Mouse (Mus musculus): ENCODE measurements around the gene Clint1. TPM values are rescaled to one million over a fixed set of nuclear protein-coding genes. Genes with fewer than 3 reads are reported as not detected.

Clint1 gene
- polyA plus RNA-seq, 1 experiment from 2014 or later: 104 TPM

- H3K9me3 ChIP-seq (ENCODE audit: low read length): no peaks in the 10 kb centered on the region
- no peaks in the 10 kb centered on the region for H3K27me3 ChIP-seq (ENCODE audit: insufficient read depth, low read length)
- H3K4me3 ChIP-seq (ENCODE audit: low read length): no peak overlapping the region
- H3K36me3 ChIP-seq (ENCODE audit: insufficient read depth, low read length): no peaks in the 10 kb centered on the region
- 79% methylated on average over 3 of the region's 3 CpGs for WGBS
- H3K9ac ChIP-seq (replicated peaks; ENCODE audit: low read length): no peak overlapping the region
- H3K4me1 ChIP-seq (ENCODE audit: insufficient read depth, low read length): peaks cover 3% of the 10 kb centered on the region; the same call in 1 of the 2 replicates
- ATAC-seq (ENCODE audit: low FRiP score, low TSS enrichment): no peak
- H3K27ac ChIP-seq (ENCODE audit: low read length): no peak overlapping the region
- H3K4me2 ChIP-seq (replicated peaks; ENCODE audit: low read depth, low read length): no peak overlapping the region
Observed at GRCm38 (mm10) chr11:45959598-45959997, 107.7 kb downstream of the Clint1 start.

GRCm38 (mm10) chr11:45960003-45960402 is 108.2 kb downstream of the Clint1 start:
- Histone ChIP-seq H3K4me3 (ENCODE audit: low read length) (no peak overlapping the region), H3K9ac (replicated peaks; ENCODE audit: low read length) (no peak overlapping the region), H3K27me3 (ENCODE audit: insufficient read depth, low read length) (no peaks in the 10 kb centered on the region), H3K4me1 (ENCODE audit: insufficient read depth, low read length) (no peaks in the 10 kb centered on the region), H3K36me3 (ENCODE audit: insufficient read depth, low read length) (no peaks in the 10 kb centered on the region), H3K4me2 (replicated peaks; ENCODE audit: low read depth, low read length) (no peak overlapping the region), H3K9me3 (ENCODE audit: low read length) (no peaks in the 10 kb centered on the region), H3K27ac (ENCODE audit: low read length) (no peak overlapping the region)
- ATAC-seq (ENCODE audit: low FRiP score, low TSS enrichment): no peak
- WGBS: 80% methylated on average over 5 of the region's 5 CpGs

Small RNAs within 50 kb of the gene (microRNA-seq; reads per million reads assigned to microRNA genes)
- not detected for gene Gm22751

Other genes with a start within 250 kb of the Clint1 start
- gene Lsm11, start 92.9 kb downstream of the Clint1 start, polyA plus RNA-seq (2015; fragmentation: Nextera tagmentation; extraction: Ambion mirVana): 3.9 and 4.3 TPM in 2 replicates
- gene Thg1l, start 103.4 kb downstream of the Clint1 start, polyA plus RNA-seq (2015; fragmentation: Nextera tagmentation; extraction: Ambion mirVana): 14.2 and 16.2 TPM in 2 replicates
- gene Sox30, start 128.3 kb downstream of the Clint1 start, polyA plus RNA-seq (2015; fragmentation: Nextera tagmentation; extraction: Ambion mirVana): 0.13 and 0.16 TPM in 2 replicates
- gene Gm12166, start 200.3 kb downstream of the Clint1 start, polyA plus RNA-seq (2015; fragmentation: Nextera tagmentation; extraction: Ambion mirVana): 3.4 and 11.5 TPM in 2 replicates
- 16.5 and 18.0 TPM in 2 replicates for gene Adam19, start 203.9 kb downstream of the Clint1 start, polyA plus RNA-seq (2015; fragmentation: Nextera tagmentation; extraction: Ambion mirVana)

Data from kidney, embryonic 16.5 days (tissue).